Mouse (Mus musculus) retina, adult 2 months (tissue): ENCODE measurements around the gene Cnpy1.
A peak's percentile ranks its signal among the peaks of the same experiment; 100 is the strongest.

Experiments used
- DNase-seq: peaks from one replicate; pipeline ENCODE4 v3.0.0-alpha.2; 2012; ENCODE audit warnings: low read depth, low spot score

Gene Cnpy1

DNA sequence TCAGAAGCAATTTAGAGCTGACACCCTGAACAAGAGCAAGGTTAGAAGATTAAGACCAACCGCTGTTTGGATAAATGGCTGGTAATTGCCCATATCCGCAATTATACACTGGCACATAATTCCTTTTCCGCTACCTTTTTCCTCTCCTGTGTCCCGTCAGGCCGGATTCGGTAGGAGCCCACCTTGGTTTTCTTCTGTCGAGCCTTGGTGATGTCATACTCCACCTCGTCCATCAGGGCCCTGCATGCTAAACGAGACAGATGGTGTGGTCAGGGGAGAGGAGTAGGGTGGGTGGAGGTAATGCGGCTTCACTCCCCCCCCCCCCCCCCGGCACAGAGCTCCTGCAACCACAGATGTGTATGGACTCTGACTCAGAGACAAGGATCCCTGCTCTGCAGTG, at the start of gene Cnpy1:
Cnpy1 (minus strand) TSS at position 233 of the 400 bp plus-strand sequence.
- DNase-seq = no peak

DNA sequence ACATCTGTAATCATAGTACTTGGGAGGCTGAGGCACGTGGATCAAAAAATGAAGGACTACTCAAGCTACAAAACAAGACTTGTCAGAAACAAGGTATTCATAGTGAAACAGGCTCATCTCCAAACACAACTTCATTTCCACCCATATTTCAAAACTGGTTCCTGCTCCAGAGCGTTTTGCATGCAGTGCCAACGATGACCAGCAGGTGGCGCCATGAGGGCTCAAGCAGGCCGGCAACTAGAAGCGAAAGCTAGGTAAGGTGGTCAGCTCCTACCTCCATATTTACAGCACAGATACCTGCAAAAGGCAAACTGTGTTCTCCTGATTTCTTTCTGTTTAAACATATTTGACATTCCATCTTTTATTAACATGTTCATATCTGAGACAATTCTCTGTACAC, 48.4 kb upstream of the Cnpy1 start:
- peak; percentile 42 for DNase-seq

DNA sequence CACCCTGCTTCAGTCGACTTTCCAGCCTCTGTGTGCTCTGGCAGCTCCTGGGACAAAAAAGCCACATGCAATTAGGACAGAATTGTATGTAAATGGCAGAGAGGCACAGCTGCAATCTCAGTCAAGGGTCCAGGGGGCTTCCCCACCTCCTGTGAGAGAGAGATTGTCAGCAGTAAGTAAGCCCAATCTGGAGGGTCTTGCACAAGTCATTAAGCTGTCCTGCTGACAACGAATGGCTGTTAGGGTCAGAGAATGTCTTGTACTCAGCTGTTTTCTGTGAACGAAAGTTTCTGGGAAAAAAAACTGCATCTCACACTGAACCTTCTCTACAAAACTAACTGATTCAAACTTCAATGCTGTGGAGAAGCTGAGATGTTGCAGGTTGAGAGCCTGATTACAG, 46.7 kb upstream of the Cnpy1 start:
- DNase-seq = no peak

DNA sequence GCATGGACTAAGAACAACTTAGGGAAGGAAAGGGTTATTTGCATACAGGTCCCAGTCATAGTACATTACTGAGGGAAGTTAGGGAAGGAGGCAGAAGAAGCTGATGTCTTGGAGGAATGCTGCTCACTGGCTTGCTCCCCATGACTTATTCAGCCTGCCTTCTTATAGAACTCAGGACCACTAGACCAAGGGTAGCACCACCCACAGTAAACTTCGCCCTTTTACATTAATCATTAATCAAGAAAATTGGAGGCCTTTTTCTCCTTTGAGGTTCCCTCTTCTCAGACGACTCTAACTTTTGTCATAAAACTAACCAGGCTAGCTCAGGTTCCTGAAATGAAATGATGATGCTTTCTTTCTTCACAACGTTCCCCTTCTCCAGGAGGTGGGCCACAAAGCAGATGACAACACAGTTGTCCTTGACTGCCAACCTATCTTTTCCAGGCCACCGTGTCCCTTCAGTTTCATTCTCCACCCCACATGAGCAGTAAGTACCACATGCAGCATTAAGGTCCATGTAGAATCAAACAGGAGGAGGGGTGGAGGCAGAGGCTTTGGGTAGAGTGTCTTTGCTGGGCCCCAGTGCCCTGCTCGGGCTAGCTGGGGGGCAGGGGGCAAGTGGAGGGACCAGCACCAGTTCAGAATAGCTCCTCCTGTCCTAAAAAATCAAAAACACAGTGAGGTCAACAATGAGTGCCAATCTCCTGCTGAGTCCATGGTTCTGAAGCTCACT, 45.7 kb upstream of the Cnpy1 start:
- DNase-seq = no peak

DNA sequence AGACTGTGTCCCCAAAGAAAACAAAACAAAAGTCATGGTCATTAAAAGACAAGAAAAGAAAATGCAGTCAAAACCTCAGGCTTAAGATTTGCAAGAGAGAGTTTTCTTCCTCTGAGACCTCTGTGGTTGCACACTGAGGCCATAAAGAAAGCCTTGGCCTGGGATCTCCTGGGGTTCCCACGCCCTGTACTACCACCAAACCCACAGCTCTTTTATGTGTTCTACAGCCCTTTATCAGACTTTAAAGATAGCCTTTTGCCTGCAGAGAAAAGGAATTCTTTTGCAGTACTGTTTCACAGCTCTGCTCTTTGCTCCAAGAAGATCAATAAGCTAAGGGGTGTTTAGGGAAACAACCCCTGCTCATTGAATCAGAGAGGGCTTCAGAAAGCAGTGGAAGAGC, 45.0 kb upstream of the Cnpy1 start:
- no peak for DNase-seq

DNA sequence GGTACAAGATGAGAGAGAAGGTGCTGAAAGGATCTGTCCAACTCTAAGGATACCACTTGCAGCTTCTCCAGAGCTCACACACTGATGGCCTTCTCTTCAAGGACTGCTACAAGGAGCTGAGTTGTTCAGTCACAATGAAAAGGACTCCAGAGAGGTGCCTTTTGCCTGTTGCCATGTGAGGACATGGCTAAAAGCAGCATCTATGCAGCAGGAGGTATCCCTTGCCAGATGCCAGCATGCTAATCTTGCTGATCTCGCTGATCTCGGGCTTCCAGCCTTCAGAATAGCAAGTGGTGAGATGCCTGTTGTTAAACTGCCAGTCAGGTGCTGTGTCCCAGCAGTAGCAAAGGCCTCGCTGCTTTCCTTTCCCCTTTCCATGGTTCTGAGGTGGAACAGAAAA, 43.5 kb upstream of the Cnpy1 start:
- no peak for DNase-seq

DNA sequence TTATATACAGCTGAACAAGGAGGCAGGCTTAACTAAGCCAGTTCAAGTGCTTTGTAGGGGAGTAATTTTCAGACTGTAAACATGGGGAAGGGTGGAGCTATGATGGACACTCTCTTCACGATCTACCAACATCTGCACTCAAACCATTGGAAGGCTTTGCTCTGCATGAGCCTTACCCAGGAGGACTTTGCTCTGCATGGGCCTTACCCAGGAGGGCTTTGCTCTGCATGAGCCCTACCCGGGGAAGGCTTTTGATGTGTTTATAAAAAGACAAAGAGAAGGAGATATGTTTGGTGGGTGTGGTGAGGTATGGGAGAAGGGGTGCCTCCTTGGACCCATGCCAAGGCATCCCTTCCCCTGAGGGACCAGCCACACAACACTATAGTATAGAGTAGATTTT, 31.7 kb upstream of the Cnpy1 start:
- no peak for DNase-seq

DNA sequence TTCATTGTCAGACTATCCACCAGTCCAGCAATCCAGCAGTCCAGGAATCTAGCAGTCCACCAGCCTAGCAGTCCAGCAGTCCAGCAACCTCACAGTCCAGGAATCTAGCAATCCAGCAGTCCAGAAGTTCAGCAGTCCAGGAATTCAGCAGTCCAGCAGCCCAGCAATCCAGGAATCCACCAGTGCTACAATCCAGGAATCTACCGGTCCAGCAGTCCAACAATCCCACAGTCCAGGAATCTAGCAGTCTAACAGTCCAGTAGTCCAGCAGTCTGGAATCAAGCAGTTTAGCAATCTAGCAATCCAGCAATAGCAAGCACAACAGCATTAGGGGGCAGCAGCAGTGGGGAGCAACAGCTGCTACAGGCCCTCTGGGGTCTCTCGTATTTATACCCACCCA, 27.2 kb upstream of the Cnpy1 start:
- DNase-seq = no peak

DNA sequence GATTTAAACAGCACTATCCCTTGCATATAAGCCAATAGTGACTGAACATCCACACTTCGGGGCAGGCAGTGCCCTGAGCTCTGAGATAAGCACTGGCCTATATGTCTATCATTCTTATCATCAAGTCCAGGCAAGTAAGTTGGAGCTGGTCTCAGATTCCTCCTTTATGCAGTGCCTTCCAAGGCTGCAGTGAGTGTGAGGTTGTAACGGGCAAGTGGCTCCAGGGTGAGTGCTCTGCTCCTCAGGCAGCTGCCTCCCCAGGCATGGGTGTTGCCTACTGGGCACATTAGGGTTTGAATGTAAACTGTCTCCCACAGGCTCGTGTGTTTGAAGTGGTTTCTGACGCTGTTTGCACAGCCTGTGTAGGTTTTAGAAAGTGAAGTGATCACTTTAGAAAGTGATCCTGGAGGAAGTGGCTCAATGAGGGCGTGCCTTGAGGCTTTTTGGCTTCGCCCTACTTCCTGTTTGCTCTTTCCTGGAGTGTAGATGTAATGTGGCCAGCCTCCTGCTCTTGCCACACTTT, 23.9 kb upstream of the Cnpy1 start:
- DNase-seq = no peak

DNA sequence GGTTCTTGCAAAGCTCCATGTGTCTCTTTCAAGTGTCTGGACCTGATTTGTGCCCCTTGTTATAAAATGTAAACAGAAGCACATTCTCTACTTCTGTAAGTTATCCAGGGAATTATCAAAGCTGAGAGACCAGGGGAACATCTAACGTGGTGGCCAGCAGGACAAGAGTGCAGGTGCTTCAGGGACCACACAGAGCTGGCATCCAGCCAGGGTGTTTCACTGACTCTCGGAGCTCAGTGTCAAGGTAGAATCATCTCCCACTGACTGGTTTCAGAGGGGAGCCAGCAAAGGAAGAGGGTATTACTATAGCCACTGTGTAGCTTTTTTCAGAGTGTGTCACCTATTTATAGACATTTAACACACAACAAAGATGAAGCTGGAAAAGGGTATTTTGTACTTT, 22.0 kb upstream of the Cnpy1 start:
- no peak for DNase-seq

DNA sequence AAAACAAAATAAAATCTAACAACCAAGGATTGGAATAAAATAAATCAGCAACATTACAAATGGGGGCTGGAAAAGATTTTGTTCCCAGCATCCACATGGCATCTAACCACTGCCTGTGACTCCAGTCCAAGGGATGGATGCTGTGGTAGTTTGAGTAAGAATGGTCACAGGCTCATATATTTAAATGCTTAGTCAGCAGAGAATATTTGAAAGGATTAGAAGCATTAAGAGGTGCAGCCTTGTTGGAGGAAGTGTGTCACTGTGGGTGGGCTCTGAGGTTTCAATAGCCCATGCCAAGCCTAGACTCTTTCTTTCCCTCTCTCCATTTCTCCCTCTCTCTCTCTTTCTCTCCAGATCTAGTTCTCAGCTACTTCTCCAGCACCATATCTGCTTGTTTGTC, 20.0 kb upstream of the Cnpy1 start:
- no peak for DNase-seq

DNA sequence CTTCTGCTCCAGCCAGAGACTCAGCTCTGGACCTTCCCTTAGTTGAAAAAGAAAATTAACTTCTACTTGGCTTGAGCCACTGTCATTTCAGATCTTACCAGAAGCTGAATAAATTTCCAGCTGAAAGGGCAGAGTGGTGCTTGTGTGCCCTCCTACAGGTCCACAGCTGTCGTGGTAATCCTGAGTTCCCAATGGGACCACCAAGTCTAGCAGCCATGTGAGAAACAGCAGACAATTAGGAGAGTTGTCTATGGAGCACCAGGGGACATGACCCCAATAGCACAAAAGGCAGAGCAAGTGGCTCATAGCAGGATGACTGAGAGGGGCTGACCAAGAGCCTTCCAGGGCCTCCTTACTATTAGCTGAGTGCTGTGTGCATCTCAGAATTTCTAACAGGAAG, 18.2 kb upstream of the Cnpy1 start:
- DNase-seq = no peak

DNA sequence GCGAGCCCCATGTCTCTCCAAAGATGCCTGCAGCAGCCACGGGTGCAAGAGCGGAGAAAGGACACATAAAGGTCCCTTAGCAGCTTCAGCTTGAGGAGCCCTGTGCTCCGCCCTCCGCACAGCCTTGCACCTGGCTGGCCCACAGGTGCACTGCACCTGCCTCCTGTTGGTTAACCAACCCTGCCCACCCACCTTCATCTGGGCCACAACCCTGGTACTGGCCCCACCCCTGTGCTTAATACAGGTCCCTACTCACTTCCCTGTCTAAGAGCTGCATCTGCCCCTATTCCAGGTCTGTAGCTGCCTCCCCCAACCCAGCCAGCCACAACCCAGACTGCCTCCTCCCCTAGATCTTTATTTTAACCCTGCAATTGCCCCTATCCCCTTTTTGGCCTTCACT, 16.5 kb upstream of the Cnpy1 start:
- no peak for DNase-seq

DNA sequence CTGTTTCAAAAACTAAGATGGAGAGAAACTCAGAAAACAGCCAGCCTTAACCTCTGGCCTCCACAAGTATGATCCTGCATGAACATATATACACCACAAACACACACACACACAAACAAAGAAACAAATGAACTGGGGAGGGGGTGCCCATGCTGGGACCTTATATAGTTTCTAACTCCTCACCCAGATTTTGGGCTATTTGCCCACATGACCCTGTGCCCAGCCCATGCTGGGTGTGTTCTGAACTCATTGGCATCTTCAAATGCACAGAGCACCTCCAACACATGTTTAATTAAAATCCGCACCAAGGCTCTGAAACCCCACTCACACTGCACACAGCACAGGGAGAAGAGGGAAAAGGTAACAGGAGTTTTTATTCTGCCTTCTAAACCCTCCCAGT, 14.3 kb upstream of the Cnpy1 start:
- DNase-seq = no peak

DNA sequence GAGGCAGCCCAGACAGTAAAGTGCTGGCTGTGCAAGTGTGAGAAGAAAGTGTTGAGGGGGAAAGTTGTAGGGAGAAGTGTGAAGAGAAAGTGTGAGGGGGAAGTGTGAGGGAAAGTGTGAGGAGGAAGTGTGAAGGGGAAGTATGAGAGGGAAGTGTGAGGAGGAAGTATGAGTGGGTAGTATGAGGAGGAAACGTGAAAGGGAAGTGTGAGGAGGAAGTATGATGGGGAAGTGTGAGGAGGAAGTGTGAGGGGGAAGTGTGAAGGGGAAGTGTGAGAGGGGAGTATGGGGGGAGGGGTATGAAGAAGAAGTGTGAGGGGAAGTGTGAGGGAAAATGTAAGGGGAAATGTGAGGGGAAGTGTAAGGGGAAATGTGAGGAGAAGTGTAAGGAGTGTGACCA, 13.8 kb upstream of the Cnpy1 start:
- DNase-seq = no peak

DNA sequence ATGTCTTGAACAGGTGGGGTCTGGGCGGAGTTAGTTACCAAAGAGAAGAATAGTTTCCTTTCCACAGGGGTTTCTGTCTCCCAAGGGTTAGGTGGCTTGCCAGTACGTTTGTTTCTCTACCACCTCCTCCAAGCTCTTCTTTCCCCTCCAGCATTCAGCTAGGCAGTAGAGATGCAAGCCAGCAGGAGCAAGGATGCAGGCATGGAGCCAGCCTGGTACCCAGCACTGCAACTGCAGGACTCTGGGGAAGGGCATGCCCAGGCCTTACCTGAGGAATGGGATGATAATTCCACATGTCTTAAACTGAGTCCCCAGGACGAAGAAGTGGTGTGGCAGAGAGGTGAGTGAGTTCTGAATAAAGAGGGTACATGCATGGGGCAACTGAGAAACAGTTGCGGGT, 12.2 kb upstream of the Cnpy1 start:
- no peak for DNase-seq

DNA sequence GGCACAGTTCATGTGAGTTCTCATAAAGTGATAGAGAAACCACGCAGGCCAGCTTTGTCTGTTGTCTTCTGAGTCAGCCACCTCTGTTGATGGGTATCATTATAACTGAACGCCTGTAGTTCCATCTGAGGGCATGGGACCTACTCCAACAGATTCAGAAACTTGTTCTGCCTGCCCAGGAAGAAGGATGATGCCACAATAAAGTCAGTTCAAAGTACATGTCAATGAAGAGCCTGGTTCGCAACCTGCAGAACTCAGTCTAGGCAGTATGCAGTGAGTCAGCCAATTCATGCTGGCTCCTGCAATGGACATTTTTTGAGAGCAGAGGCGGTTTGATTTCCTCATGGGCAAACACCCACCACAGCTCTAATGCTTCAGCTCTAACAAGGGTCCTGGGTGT, 7.4 kb upstream of the Cnpy1 start:
- no peak for DNase-seq

DNA sequence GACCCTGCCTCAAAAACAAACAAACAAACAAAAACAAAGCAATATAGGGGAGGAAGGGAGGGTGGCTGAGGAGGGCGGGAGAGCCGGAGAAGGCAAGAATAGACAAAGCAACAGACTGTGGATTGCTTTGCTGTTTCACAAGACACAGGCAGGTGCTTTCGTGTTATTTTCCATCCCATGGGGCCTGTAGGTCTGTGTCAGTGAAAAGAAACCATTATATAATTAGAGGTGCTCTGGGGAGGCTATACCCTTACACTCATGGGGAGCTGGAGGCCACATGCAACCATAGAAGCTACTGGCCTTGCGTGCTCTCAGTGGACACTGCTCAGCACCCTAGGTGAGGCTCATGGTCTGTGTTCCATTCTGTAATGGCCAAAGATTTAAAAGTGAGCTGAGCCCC, 6.7 kb upstream of the Cnpy1 start:
- no peak for DNase-seq

DNA sequence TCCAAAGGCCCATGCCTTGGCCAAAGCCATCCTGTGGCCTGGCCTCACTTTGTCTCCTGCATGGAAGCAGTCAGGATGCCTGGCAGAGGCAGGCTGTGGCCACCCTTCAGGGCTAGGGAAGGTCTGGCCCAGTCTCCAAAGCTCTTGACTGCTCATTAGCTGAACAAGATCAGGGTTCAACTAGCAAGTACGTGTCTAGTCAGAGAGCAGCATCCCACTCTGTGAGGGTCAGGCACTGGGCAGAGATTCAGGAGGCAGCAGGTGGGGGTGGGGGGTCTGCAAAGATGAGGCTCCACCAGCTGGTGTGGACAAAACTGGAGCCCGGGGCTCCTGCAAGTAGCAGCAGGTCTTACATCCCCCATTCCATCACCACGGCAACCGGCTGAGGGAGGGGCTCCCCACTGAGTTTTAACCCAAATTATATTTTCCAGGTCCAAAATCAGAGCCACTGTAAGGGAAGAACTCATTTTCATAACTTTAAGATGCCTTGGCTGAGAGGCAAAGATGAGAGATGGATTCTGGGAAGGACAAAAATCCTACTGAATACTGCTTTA, 5.7 kb upstream of the Cnpy1 start:
- DNase-seq = no peak

DNA sequence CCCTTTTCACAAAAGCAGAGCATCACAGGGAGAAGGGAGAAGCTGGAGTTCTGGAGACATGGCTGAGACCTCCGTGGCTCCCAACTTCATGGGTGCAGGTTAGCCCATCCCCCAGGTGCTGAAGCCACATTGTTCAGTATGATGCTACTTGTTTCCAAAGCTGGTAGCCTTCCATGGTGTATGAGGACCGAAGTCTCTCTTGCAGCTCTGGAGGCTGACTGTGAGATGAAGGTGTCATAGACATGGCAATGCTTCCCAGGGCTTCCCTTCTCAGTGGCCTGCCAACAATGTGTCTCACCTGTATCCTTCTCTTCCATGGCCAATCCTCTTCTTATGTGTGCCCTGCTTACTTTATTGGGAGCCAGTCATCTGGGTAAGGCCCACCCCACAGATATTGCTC, 4.9 kb upstream of the Cnpy1 start:
- no peak for DNase-seq

DNA sequence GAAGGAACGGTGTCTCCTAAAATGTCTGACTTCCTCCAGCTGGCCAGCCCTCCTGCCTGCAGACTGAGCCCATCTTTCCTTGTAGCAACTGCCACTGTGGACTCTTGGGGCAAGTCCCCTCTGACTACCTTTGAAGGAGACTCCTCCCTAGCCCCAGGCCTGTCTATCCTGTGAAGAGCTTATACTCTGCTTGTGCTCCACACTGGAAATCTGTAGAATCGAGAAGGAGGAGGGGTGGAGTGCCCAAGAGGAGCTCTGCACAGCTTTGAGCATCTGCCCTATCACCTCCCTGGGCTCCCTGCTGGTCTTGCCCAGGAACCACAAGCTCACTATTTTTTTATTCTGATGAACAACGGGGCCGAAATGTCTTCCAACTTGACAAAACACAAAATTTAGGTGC, 485 bp downstream of the Cnpy1 start:
- DNase-seq = no peak

DNA sequence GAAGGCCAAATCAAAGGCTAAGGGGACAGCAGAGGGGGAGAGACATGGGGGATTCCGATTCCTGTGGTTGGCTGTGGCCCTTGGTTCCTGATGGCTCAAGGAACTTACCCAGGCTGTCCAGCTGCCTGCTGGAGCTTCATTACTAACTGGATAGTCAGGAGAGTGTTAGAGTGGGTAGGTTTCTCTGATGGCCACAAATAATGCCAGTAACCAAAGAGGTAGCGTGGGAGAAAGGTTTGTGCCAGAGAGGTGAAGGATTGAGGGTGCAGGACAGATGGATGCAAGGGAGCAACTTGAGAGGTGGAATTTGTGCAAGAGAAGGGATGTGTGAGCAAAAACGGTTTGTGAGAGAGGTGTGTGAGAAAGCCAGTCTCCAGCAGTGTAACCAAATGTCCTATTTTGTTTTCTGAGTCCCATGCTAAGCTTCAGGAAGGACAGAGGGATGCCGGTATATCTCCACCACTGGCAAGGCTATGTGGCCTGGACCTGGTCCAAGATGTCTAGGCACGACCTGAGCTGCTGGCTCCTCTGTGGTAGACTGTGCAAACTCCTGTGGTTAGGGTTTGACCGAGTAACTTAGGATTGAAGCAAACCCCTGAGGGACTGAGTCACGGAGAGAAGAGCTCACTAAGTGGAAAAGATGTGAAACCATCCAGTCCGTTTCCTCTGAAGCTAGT, 2.0 kb downstream of the Cnpy1 start:
- DNase-seq = no peak

DNA sequence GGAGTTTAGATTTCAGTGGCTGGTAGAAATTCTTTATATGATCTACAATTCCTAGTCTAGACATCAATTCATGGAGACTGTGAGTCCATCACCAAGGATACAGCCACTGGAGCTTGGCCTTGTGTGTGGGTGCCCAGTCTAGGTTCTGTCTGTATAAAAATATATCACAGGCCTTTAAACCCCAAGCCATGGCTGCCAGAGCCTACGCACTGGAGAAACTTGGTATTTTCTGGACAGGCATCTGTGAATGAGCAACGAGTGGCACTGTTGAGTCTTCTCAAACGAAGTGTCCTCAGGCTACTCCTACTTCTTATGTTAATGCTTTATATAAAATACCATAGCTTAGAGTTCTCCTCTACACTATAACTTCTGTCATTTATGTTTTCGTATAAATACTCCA, 4.2 kb downstream of the Cnpy1 start:
- DNase-seq = no peak
